Mouse (Mus musculus) limb, embryonic 11.5 days (tissue): Measurements from ENCODE around the gene Nav3. TPM values are rescaled to one million over a fixed set of nuclear protein-coding genes. Genes with fewer than 3 reads are reported as not detected.

Experiments used
- ATAC-seq: fragments of 200-750 bp; cut with Nextera tagmentation; 2 replicates; pipeline ENCODE4 v1.8.0; 2017; ENCODE audit warnings: low read depth; ENCODE audit not compliant: insufficient number of reproducible peaks, low FRiP score, low TSS enrichment
- DNase-seq: peaks from one replicate; pipeline ENCODE4 v3.0.0-alpha.2; 2015; ENCODE audit warnings: low spot score
- H3K27ac ChIP-seq: fragments of 300-500 bp; sonication (generic); replicated peaks from 2 replicates; pipeline ENCODE4 v1.5.1; 2014; ENCODE audit warnings: low read depth, mild to moderate bottlenecking, low read length
- H3K27me3 ChIP-seq: fragments of 300-500 bp; sonication (generic); 2 replicates; pipeline ENCODE4 v1.6.1; 2014; ENCODE audit warnings: mild to moderate bottlenecking, low read length, mixed read lengths; ENCODE audit not compliant: control insufficient read depth, insufficient read depth
- H3K36me3 ChIP-seq: fragments of 300-500 bp; sonication (generic); 2 replicates; pipeline ENCODE4 v1.6.1; 2014; ENCODE audit warnings: mild to moderate bottlenecking, low read length, moderate library complexity, mixed read lengths; ENCODE audit not compliant: control insufficient read depth, insufficient read depth
- H3K4me1 ChIP-seq: fragments of 300-500 bp; sonication (generic); 2 replicates; pipeline ENCODE4 v1.6.1; 2014; ENCODE audit warnings: low read length, mixed read lengths; ENCODE audit not compliant: control insufficient read depth, insufficient read depth
- H3K4me2 ChIP-seq: fragments of 300-500 bp; sonication (generic); 2 replicates; pipeline ENCODE4 v1.6.1; 2014; ENCODE audit warnings: low read depth, mild to moderate bottlenecking, moderate library complexity; ENCODE audit not compliant: severe bottlenecking
- H3K4me3 ChIP-seq: fragments of 300-500 bp; sonication (generic); 2 replicates; pipeline ENCODE4 v1.5.1; 2014; ENCODE audit warnings: low read depth, low read length
- H3K9ac ChIP-seq: fragments of 300-500 bp; sonication (generic); 2 replicates; pipeline ENCODE4 v1.6.1; 2014; ENCODE audit warnings: mild to moderate bottlenecking, low read length
- H3K9me3 ChIP-seq: fragments of 300-500 bp; sonication (generic); 2 replicates; pipeline ENCODE4 v1.6.1; 2016; ENCODE audit warnings: low read length; ENCODE audit not compliant: control insufficient read depth
- WGBS: fragments of 180-500 bp; shearing (Covaris S2); extraction: QIAGEN DNeasy Blood & Tissue Kit; methylation state at CpG from one replicate; pipeline ENCODE4 v1.1.7; 2014; 5-methylcytosine and 5-hydroxymethylcytosine counted together
- polyA plus RNA-seq: library from polyadenylated mRNA; unstranded; fragments of >200 nt; fragmentation: Nextera tagmentation; extraction: Ambion mirVana; gene quantifications from 2 replicates; pipeline ENCODE4 v1.2.1, GENCODE M21; 2014

Nav3 gene
- polyA plus RNA-seq, 1 experiment from 2014 or later, result 1.8 TPM

- WGBS, result 74% methylated on average over 5 of the region's 5 CpGs
- no peak overlapping the region for H3K9ac ChIP-seq
- H3K9me3 ChIP-seq, result no peaks in the 10 kb centered on the region
- H3K4me1 ChIP-seq, result no peaks in the 10 kb centered on the region
- H3K27me3 ChIP-seq, result no peaks in the 10 kb centered on the region
- ATAC-seq (no peak), DNase-seq (no peak)
- no peak overlapping the region for H3K27ac ChIP-seq
- H3K4me3 ChIP-seq, result no peak overlapping the region
- no peaks in the 10 kb centered on the region for H3K36me3 ChIP-seq
- no peak overlapping the region for H3K4me2 ChIP-seq
These were observed 649.1 kb downstream of the Nav3 start for GRCm38 (mm10) chr10:109806782-109807493.

- Histone ChIP-seq H3K9me3 (no peaks in the 10 kb centered on the region), H3K36me3 (no peaks in the 10 kb centered on the region), H3K27ac (no peak overlapping the region), H3K4me3 (no peak overlapping the region), H3K4me1 (no peaks in the 10 kb centered on the region), H3K4me2 (no peak overlapping the region), H3K27me3 (no peaks in the 10 kb centered on the region), H3K9ac (no peak overlapping the region)
- DNase-seq (no peak), ATAC-seq (no peak)
These were observed 652.6 kb downstream of the Nav3 start for GRCm38 (mm10) chr10:109803441-109803840.

- H3K4me1 ChIP-seq, result no peaks in the 10 kb centered on the region
- H3K9me3 ChIP-seq, result no peaks in the 10 kb centered on the region
- H3K4me3 ChIP-seq, result no peak overlapping the region
- H3K4me2 ChIP-seq, result no peak overlapping the region
- ATAC-seq (no peak), DNase-seq (no peak)
- H3K9ac ChIP-seq, result no peak overlapping the region
- H3K36me3 ChIP-seq, result no peaks in the 10 kb centered on the region
- H3K27me3 ChIP-seq, result no peaks in the 10 kb centered on the region
- no peak overlapping the region for H3K27ac ChIP-seq
- 60% methylated on average over 1 of the region's 1 CpGs for WGBS
These were observed 653.8 kb downstream of the Nav3 start for GRCm38 (mm10) chr10:109802236-109802635.

GRCm38 (mm10) chr10:109799246-109799645 is 656.8 kb downstream of the Nav3 start:
- no peak overlapping the region for H3K4me2 ChIP-seq
- no peaks in the 10 kb centered on the region for H3K27me3 ChIP-seq
- H3K4me3 ChIP-seq, result no peak overlapping the region
- H3K9ac ChIP-seq, result no peak overlapping the region
- no peaks in the 10 kb centered on the region for H3K9me3 ChIP-seq
- H3K27ac ChIP-seq, result no peak overlapping the region
- H3K36me3 ChIP-seq, result no peaks in the 10 kb centered on the region
- ATAC-seq (no peak), DNase-seq (no peak)
- WGBS, result 89% methylated on average over 6 of the region's 6 CpGs
- no peaks in the 10 kb centered on the region for H3K4me1 ChIP-seq

- DNase-seq (no peak), ATAC-seq (no peak)
- Histone ChIP-seq H3K4me3 (no peak overlapping the region), H3K27me3 (no peaks in the 10 kb centered on the region), H3K9me3 (no peaks in the 10 kb centered on the region), H3K9ac (no peak overlapping the region), H3K36me3 (no peaks in the 10 kb centered on the region), H3K27ac (no peak overlapping the region), H3K4me2 (no peak overlapping the region), H3K4me1 (no peaks in the 10 kb centered on the region)
- 75% methylated on average over 3 of the region's 3 CpGs for WGBS
These were observed 659.0 kb downstream of the Nav3 start for GRCm38 (mm10) chr10:109796981-109797380.

- H3K4me2 ChIP-seq, result no peak overlapping the region
- H3K27ac ChIP-seq, result no peak overlapping the region
- H3K9ac ChIP-seq, result no peak overlapping the region
- no peaks in the 10 kb centered on the region for H3K27me3 ChIP-seq
- H3K4me3 ChIP-seq, result no peak overlapping the region
- no peak for ATAC-seq
- 85% methylated on average over 4 of the region's 4 CpGs for WGBS
- no peak for DNase-seq
- no peaks in the 10 kb centered on the region for H3K9me3 ChIP-seq
- no peaks in the 10 kb centered on the region for H3K36me3 ChIP-seq
- no peaks in the 10 kb centered on the region for H3K4me1 ChIP-seq
These were observed 662.5 kb downstream of the Nav3 start for GRCm38 (mm10) chr10:109793491-109793890.

- Histone ChIP-seq H3K4me2 (no peak overlapping the region), H3K4me3 (no peak overlapping the region), H3K27ac (no peak overlapping the region), H3K27me3 (no peaks in the 10 kb centered on the region), H3K4me1 (no peaks in the 10 kb centered on the region), H3K9me3 (no peaks in the 10 kb centered on the region), H3K9ac (no peak overlapping the region), H3K36me3 (no peaks in the 10 kb centered on the region)
- 89% methylated on average over 2 of the region's 2 CpGs for WGBS
- no peak for ATAC-seq
- no peak for DNase-seq
These were observed 667.3 kb downstream of the Nav3 start for GRCm38 (mm10) chr10:109788728-109789127.

GRCm38 (mm10) chr10:109779109-109779508 is 676.9 kb downstream of the Nav3 start:
- ATAC-seq, result no peak
- no peak overlapping the region for H3K27ac ChIP-seq
- no peak overlapping the region for H3K4me3 ChIP-seq
- WGBS, result 93% methylated on average over 4 of the region's 4 CpGs
- DNase-seq, result no peak
- no peaks in the 10 kb centered on the region for H3K36me3 ChIP-seq
- H3K9me3 ChIP-seq, result no peaks in the 10 kb centered on the region
- no peaks in the 10 kb centered on the region for H3K27me3 ChIP-seq
- H3K4me2 ChIP-seq, result no peak overlapping the region
- no peaks in the 10 kb centered on the region for H3K4me1 ChIP-seq
- H3K9ac ChIP-seq, result no peak overlapping the region

GRCm38 (mm10) chr10:109769092-109769491 is 686.9 kb downstream of the Nav3 start:
- H3K4me1 ChIP-seq, result no peaks in the 10 kb centered on the region
- no peak overlapping the region for H3K27ac ChIP-seq
- H3K9ac ChIP-seq, result no peak overlapping the region
- no peaks in the 10 kb centered on the region for H3K36me3 ChIP-seq
- 92% methylated on average over 8 of the region's 8 CpGs for WGBS
- no peak overlapping the region for H3K4me2 ChIP-seq
- H3K9me3 ChIP-seq, result no peaks in the 10 kb centered on the region
- no peak for ATAC-seq
- no peak overlapping the region for H3K4me3 ChIP-seq
- DNase-seq, result no peak
- no peaks in the 10 kb centered on the region for H3K27me3 ChIP-seq
